Mouse (Mus musculus) thymus, adult 2 months (tissue): Measurements from ENCODE around the gene Ust.

Source experiments
- CTCF ChIP-seq: fragments of 200-500 bp; IDR thresholded peaks from 2 replicates; pipeline ENCODE4 v1.5.1; 2012; ENCODE audit warnings: mild to moderate bottlenecking, control low read depth, low read length, moderate library complexity, borderline replicate concordance; ENCODE audit not compliant: control insufficient read depth, poor library complexity, insufficient read depth; ENCODE audit errors: extremely low read depth
- POLR2A ChIP-seq: fragments of 200-500 bp; IDR thresholded peaks from 2 replicates; pipeline ENCODE4 v1.6.1; 2012; ENCODE audit warnings: mild to moderate bottlenecking, low read length, control low read depth, moderate library complexity; ENCODE audit not compliant: control insufficient read depth, poor library complexity, insufficient read depth; ENCODE audit errors: extremely low read depth

GRCm38 (mm10) chr10:8233148-8233901 is 285.3 kb downstream of the Ust start:
- TF ChIP-seq CTCF (no peak), POLR2A (no peak)
